Mouse (Mus musculus) stomach, postnatal 0 days (tissue): ENCODE measurements around the gene Tnnc2.

Experiments
- CTCF ChIP-seq: IDR thresholded peaks from 2 replicates; pipeline ENCODE4 v1.5.1; 2016; ENCODE audit warnings: antibody characterized with exemption, low read depth, mild to moderate bottlenecking, moderate library complexity
- EP300 ChIP-seq: optimal IDR thresholded peaks from 2 replicates; pipeline ENCODE3; 2016; ENCODE audit warnings: antibody characterized with exemption

GRCm38 (mm10) chr2:164748991-164749390 lies 30.8 kb downstream of the Tnnc2 start:
- TF ChIP-seq CTCF, result no peak
- no peak for TF ChIP-seq EP300
